18 mouse cellular contexts compared by ENCODE assay signal in genomic region chr9:124408564-124408963, GRCm38 (mm10).
"Had no signal": no experiment of that assay in that cellular context is flagged by ENCODE, and none has a peak within 500 bp of the region (broad histone marks: within the 10 kb centered on the region; RNA-seq: fewer than 3 reads in every experiment).

No protein-coding gene starts in this region.

- H3K27me3 ChIP-seq: lung, embryonic 15.5 days; megakaryocyte, embryonic 14.5 days; midbrain, embryonic 13.5 days; midbrain, embryonic 15.5 days; neural tube, embryonic 12.5 days had no signal

- H3K4me1 ChIP-seq: lung, embryonic 15.5 days; megakaryocyte, embryonic 14.5 days; midbrain, embryonic 13.5 days; midbrain, embryonic 15.5 days; neural tube, embryonic 12.5 days had no signal

- H3K4me3 ChIP-seq: lung, embryonic 15.5 days; megakaryocyte, embryonic 14.5 days; midbrain, embryonic 13.5 days; midbrain, embryonic 15.5 days; neural tube, embryonic 12.5 days had no signal

- H3K9ac ChIP-seq: liver, postnatal 0 days; lung, embryonic 15.5 days; midbrain, embryonic 13.5 days; midbrain, embryonic 15.5 days; neural tube, embryonic 12.5 days had no signal

- H3K36me3 ChIP-seq: lung, embryonic 15.5 days; midbrain, embryonic 13.5 days; midbrain, embryonic 15.5 days; neural tube, embryonic 12.5 days had no signal

- H3K9me3 ChIP-seq: lung, embryonic 15.5 days; megakaryocyte, embryonic 14.5 days; midbrain, embryonic 13.5 days; midbrain, embryonic 15.5 days; neural tube, embryonic 12.5 days had no signal

- H3K27ac ChIP-seq: lung, embryonic 15.5 days; macrophage; midbrain, embryonic 13.5 days; midbrain, embryonic 15.5 days; neural tube, embryonic 12.5 days had no signal

- ATAC-seq: liver, postnatal 0 days; lung, postnatal 0 days; midbrain, embryonic 13.5 days; midbrain, embryonic 15.5 days had no signal

- H3K4me2 ChIP-seq: lung, embryonic 15.5 days; midbrain, embryonic 11.5 days; midbrain, embryonic 13.5 days; midbrain, embryonic 15.5 days; neural tube, embryonic 12.5 days had no signal

- DNase-seq: liver, postnatal 0 days; lung, adult 2 months; lung, postnatal 14 days; lung, postnatal 36 days; right cerebral cortex, postnatal 25 days; right cerebral cortex, postnatal 4 days; spleen, adult 18-20 months; thymus, adult 18-20 months; thymus, postnatal 25 days; thymus, postnatal 4 days had no signal
